Mouse (Mus musculus) G1E (cell line): ENCODE data around the gene Sept5. TPM values are rescaled to one million over a fixed set of nuclear protein-coding genes. Genes with fewer than 3 reads are reported as not detected.

ENCODE experiments used
- ATAC-seq: 2 replicates; pipeline ENCODE4 v1.8.0; 2016; ENCODE audit warnings: mild to moderate bottlenecking; ENCODE audit not compliant: insufficient number of reproducible peaks, poor library complexity, low FRiP score, severe bottlenecking; ENCODE audit errors: extremely low read depth
- DNase-seq: peaks from one replicate; pipeline ENCODE4 v3.0.0; 2012; ENCODE audit warnings: low spot score
- H3K27me3 ChIP-seq: 2 replicates; pipeline ENCODE4 v1.6.1; 2012; ENCODE audit warnings: mild to moderate bottlenecking, low read length, inconsistent platforms; ENCODE audit not compliant: insufficient read depth
- H3K36me3 ChIP-seq: replicated peaks from 2 replicates; pipeline ENCODE3; 2012; ENCODE audit warnings: mild to moderate bottlenecking, inconsistent platforms
- H3K4me1 ChIP-seq: 2 replicates; pipeline ENCODE4 v1.6.1; 2012; ENCODE audit warnings: low read depth, low read length, inconsistent platforms, mixed read lengths; ENCODE audit not compliant: insufficient read depth
- H3K4me3 ChIP-seq: 2 replicates; pipeline ENCODE4 v1.5.1; 2012; ENCODE audit warnings: low read depth, mild to moderate bottlenecking, inconsistent platforms, low read length, moderate library complexity, mixed read lengths
- H3K9me3 ChIP-seq: replicated peaks from 2 replicates; pipeline ENCODE4 v1.6.1; 2012; ENCODE audit warnings: inconsistent platforms
- CTCF ChIP-seq: IDR thresholded peaks from 2 replicates; pipeline ENCODE4 v1.5.1; 2012; ENCODE audit warnings: low read depth, low read length, inconsistent platforms, mixed read lengths
- GATA1 ChIP-seq: IDR thresholded peaks from 2 replicates; pipeline ENCODE4 v1.6.1; 2012; ENCODE audit warnings: borderline replicate concordance, low read length, inconsistent platforms, mixed read lengths
- GATA2 ChIP-seq: IDR thresholded peaks from 2 replicates; pipeline ENCODE4 v1.6.1; 2012; ENCODE audit warnings: low read depth, low read length, inconsistent platforms, borderline replicate concordance
- POLR2AphosphoS5 ChIP-seq: IDR thresholded peaks from 2 replicates; pipeline ENCODE4 v1.6.1; 2012; ENCODE audit warnings: low read depth, low read length, inconsistent platforms; ENCODE audit not compliant: insufficient replicate concordance
- TAL1 ChIP-seq: conservative IDR thresholded peaks from 2 replicates; pipeline ENCODE4 v1.6.1; 2012; ENCODE audit warnings: low read depth, low read length, inconsistent platforms, mixed read lengths
- polyA plus RNA-seq: library from polyadenylated mRNA; stranded (reverse); fragments of >175 nt; gene quantifications from 2 replicates; pipeline ENCODE4 v1.2.3, GENCODE M21; 2012
- total RNA-seq, 2 experiments: library from RNA; stranded (forward) in 1 of 2; stranded (reverse) in 1 of 2; fragments of 200-1000 nt in 1 of 2; fragments of >200 nt in 1 of 2; fragmentation: Nextera tagmentation in 1 of 2; gene quantifications; 2 replicates each; pipeline ENCODE4 v1.2.3; 2014 to 2017

Gene Sept5
- total and polyA plus RNA-seq, 3 experiments = 0.05 TPM; not detected in 2

DNA sequence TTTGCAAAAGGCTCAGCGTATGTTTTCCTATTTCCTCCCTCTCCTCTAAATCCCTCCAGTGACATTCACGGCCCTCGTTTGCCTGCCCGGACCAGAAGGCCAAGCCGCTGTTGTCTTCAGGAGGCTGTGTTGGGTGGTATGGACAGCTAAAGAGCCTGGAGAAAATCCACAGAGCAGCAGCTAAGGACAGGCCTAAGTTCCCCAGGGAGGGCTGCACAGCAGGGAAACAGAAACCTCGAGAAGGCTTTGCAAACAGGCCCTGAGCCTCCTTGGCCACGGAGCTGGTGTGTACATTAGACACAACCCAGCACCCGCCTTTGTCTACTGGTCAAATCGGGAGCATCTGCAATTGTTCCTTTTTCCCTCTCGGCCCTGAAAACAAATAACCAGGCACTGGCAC, 44.1 kb downstream of the Sept5 start:
- TF ChIP-seq POLR2AphosphoS5 (no peak), GATA1 (no peak), TAL1 (no peak), CTCF (no peak), GATA2 (no peak)
- Histone ChIP-seq H3K4me3 (no peak overlapping the region), H3K9me3 (peaks cover 43% of the 10 kb centered on the region), H3K4me1 (no peaks in the 10 kb centered on the region), H3K27me3 (peaks cover 32% of the 10 kb centered on the region; the same call in 1 of the 2 replicates), H3K36me3 (no peaks in the 10 kb centered on the region)
- no peak for ATAC-seq
- no peak for DNase-seq

- Histone ChIP-seq H3K9me3 (peaks cover 43% of the 10 kb centered on the region), H3K4me1 (no peaks in the 10 kb centered on the region), H3K4me3 (no peak overlapping the region), H3K27me3 (peaks cover 26% of the 10 kb centered on the region; the same call in 1 of the 2 replicates), H3K36me3 (no peaks in the 10 kb centered on the region)
- ATAC-seq (no peak), DNase-seq (no peak)
- TF ChIP-seq TAL1 (no peak), CTCF (no peak), GATA2 (no peak), POLR2AphosphoS5 (no peak), GATA1 (no peak)
These were observed 44.7 kb downstream of the Sept5 start for GRCm38 (mm10) chr16:18584901-18585510.

- H3K36me3 ChIP-seq = no peaks in the 10 kb centered on the region
- peaks cover 18% of the 10 kb centered on the region; the same call in 1 of the 2 replicates for H3K27me3 ChIP-seq
- ATAC-seq (no peak), DNase-seq (no peak)
- peaks cover 43% of the 10 kb centered on the region for H3K9me3 ChIP-seq
- H3K4me3 ChIP-seq = no peak overlapping the region
- no peaks in the 10 kb centered on the region for H3K4me1 ChIP-seq
- TF ChIP-seq TAL1 (no peak), POLR2AphosphoS5 (no peak), CTCF (no peak), GATA2 (no peak), GATA1 (no peak)
These were observed 45.9 kb downstream of the Sept5 start for GRCm38 (mm10) chr16:18583673-18584357.

DNA sequence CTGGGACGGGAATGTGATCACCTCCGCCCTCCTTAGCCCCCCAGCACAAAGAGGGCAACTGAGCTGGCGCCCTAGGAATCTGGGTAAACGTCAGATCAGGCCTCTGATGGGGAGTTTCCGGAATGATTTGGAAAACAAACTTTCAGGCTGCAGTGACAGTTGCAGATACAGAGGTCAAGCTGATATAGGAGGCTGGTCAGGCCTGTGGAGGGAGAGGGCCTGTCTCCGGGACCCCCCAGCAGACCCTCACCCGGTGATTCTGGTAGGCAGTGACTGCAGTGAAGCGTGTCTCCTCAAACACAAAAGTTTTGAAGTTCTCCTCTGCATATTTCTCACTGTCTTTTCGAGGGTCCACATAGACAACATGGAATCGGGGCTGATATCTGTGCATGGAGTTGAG, 46.6 kb downstream of the Sept5 start:
- H3K27me3 ChIP-seq = peaks cover 16% of the 10 kb centered on the region; the same call in 1 of the 2 replicates
- H3K36me3 ChIP-seq = no peaks in the 10 kb centered on the region
- DNase-seq = no peak
- TF ChIP-seq POLR2AphosphoS5 (no peak), TAL1 (no peak), GATA1 (no peak), GATA2 (no peak), CTCF (no peak)
- H3K4me3 ChIP-seq = no peak overlapping the region
- H3K4me1 ChIP-seq = no peaks in the 10 kb centered on the region
- peaks cover 39% of the 10 kb centered on the region for H3K9me3 ChIP-seq
- ATAC-seq = no peak

- Histone ChIP-seq H3K4me1 (no peaks in the 10 kb centered on the region), H3K36me3 (no peaks in the 10 kb centered on the region), H3K27me3 (peaks cover 13% of the 10 kb centered on the region; the same call in 1 of the 2 replicates), H3K4me3 (peak overlapping the region; percentile 13; the same call in 1 of the 2 replicates), H3K9me3 (peaks cover 33% of the 10 kb centered on the region)
- ATAC-seq (no peak), DNase-seq (no peak)
- TF ChIP-seq GATA2 (no peak), GATA1 (no peak), TAL1 (no peak), CTCF (no peak), POLR2AphosphoS5 (no peak)
These were observed 47.2 kb downstream of the Sept5 start for GRCm38 (mm10) chr16:18582426-18583148.
